Mouse (Mus musculus) liver, postnatal 0 days (tissue): ENCODE results near the gene Tbc1d22a. TPM values are rescaled to one million over a fixed set of nuclear protein-coding genes. Genes with fewer than 3 reads are reported as not detected.

Experiments
- ATAC-seq: fragments of 200-750 bp; cut with Nextera tagmentation; 2 replicates; pipeline ENCODE4 v1.8.0; 2017; ENCODE audit warnings: mild to moderate bottlenecking, moderate library complexity
- DNase-seq: peaks from one replicate; pipeline ENCODE4 v3.0.0-alpha.2; 2016
- H3K27ac ChIP-seq: fragments of 300-500 bp; sonication (generic); 2 replicates; pipeline ENCODE4 v1.5.1; 2014; ENCODE audit warnings: antibody characterized with exemption, moderate library complexity, mild to moderate bottlenecking, low read depth
- H3K27me3 ChIP-seq: fragments of 300-500 bp; sonication (generic); 2 replicates; pipeline ENCODE4 v1.6.1; 2014; ENCODE audit warnings: low read length, control low read depth, mixed read lengths; ENCODE audit not compliant: insufficient read depth
- H3K36me3 ChIP-seq: fragments of 300-500 bp; sonication (generic); replicated peaks from 2 replicates; pipeline ENCODE4 v1.6.1; 2014; ENCODE audit warnings: mild to moderate bottlenecking, control low read depth, low read length, moderate library complexity, mixed read lengths; ENCODE audit not compliant: insufficient read depth
- H3K4me1 ChIP-seq: fragments of 300-500 bp; sonication (generic); 2 replicates; pipeline ENCODE4 v1.6.1; 2014; ENCODE audit warnings: antibody characterized with exemption, mild to moderate bottlenecking, control low read depth; ENCODE audit not compliant: insufficient read depth
- H3K4me2 ChIP-seq: fragments of 300-500 bp; sonication (generic); 2 replicates; pipeline ENCODE4 v1.6.1; 2014; ENCODE audit warnings: low read depth, mild to moderate bottlenecking, low read length, moderate library complexity, mixed read lengths
- H3K4me3 ChIP-seq: fragments of 300-500 bp; sonication (generic); 2 replicates; pipeline ENCODE4 v1.5.1; 2014; ENCODE audit warnings: low read depth, low read length
- H3K9ac ChIP-seq: fragments of 300-500 bp; sonication (generic); replicated peaks from 2 replicates; pipeline ENCODE4 v1.6.1; 2014; ENCODE audit warnings: mild to moderate bottlenecking, moderate library complexity
- H3K9me3 ChIP-seq: fragments of 300-500 bp; sonication (generic); 2 replicates; pipeline ENCODE4 v1.6.1; 2016; ENCODE audit warnings: mild to moderate bottlenecking, control low read depth, low read length, mixed read lengths
- CTCF ChIP-seq: sonication (generic); IDR thresholded peaks from 2 replicates; pipeline ENCODE4 v1.5.1; 2016; ENCODE audit warnings: antibody characterized with exemption, low read depth
- EP300 ChIP-seq: IDR thresholded peaks from 2 replicates; pipeline ENCODE4 v1.6.1; 2016; ENCODE audit warnings: antibody characterized with exemption, low read depth, mild to moderate bottlenecking
- WGBS: fragments of 180-500 bp; shearing (Covaris S2); extraction: QIAGEN DNeasy Blood & Tissue Kit; methylation state at CpG from one replicate; pipeline ENCODE4 v1.1.7; 2014; ENCODE audit not compliant: insufficient replicate concordance; 5-methylcytosine and 5-hydroxymethylcytosine counted together
- polyA plus RNA-seq: library from polyadenylated mRNA; unstranded; fragments of >200 nt; fragmentation: Nextera tagmentation; extraction: Ambion mirVana; gene quantifications from 2 replicates; pipeline ENCODE4 v1.2.1, GENCODE M21; 2015

Tbc1d22a gene
- polyA plus RNA-seq, 1 experiment from 2014 or later: 6.4 TPM

- no peak for TF ChIP-seq CTCF
- no peak overlapping the region for H3K27ac ChIP-seq
- no peaks in the 10 kb centered on the region for H3K4me1 ChIP-seq
- no peak for ATAC-seq
- H3K36me3 ChIP-seq: no peaks in the 10 kb centered on the region
- no peak overlapping the region for H3K4me2 ChIP-seq
- H3K27me3 ChIP-seq: no peaks in the 10 kb centered on the region
- DNase-seq: no peak
- no peaks in the 10 kb centered on the region for H3K9me3 ChIP-seq
- 87% methylated on average over 5 of the region's 5 CpGs for WGBS
- no peak overlapping the region for H3K4me3 ChIP-seq
- no peak overlapping the region for H3K9ac ChIP-seq
These were observed 235.0 kb downstream of the Tbc1d22a start for GRCm38 (mm10) chr15:86449236-86449635.

GRCm38 (mm10) chr15:86449794-86450193 lies 235.5 kb downstream of the Tbc1d22a start:
- 86% methylated on average over 2 of the region's 2 CpGs for WGBS

GRCm38 (mm10) chr15:86459413-86459812 lies 245.2 kb downstream of the Tbc1d22a start:
- H3K4me3 ChIP-seq: no peak overlapping the region
- H3K9ac ChIP-seq: no peak overlapping the region
- H3K9me3 ChIP-seq: no peaks in the 10 kb centered on the region
- DNase-seq (no peak), ATAC-seq (no peak)
- H3K4me1 ChIP-seq: no peaks in the 10 kb centered on the region
- TF ChIP-seq CTCF (0 out of 2 replicates have a peak, but pooled peaks have one; percentile 7), EP300 (no peak)
- no peak overlapping the region for H3K27ac ChIP-seq
- H3K27me3 ChIP-seq: no peaks in the 10 kb centered on the region
- WGBS: 81% methylated on average over 3 of the region's 3 CpGs
- no peaks in the 10 kb centered on the region for H3K36me3 ChIP-seq
- H3K4me2 ChIP-seq: no peak overlapping the region

More at GRCm38 (mm10) chr15:86449794-86450193, 235.5 kb downstream of the Tbc1d22a start:
- no peak overlapping the region for H3K27ac ChIP-seq
- DNase-seq (no peak), ATAC-seq (no peak)
- no peak overlapping the region for H3K9ac ChIP-seq
- no peaks in the 10 kb centered on the region for H3K4me1 ChIP-seq
- no peaks in the 10 kb centered on the region for H3K27me3 ChIP-seq
- H3K4me3 ChIP-seq: no peak overlapping the region
- H3K9me3 ChIP-seq: no peaks in the 10 kb centered on the region
- no peaks in the 10 kb centered on the region for H3K36me3 ChIP-seq
- TF ChIP-seq EP300: no peak
- TF ChIP-seq CTCF: no peak
- no peak overlapping the region for H3K4me2 ChIP-seq

GRCm38 (mm10) chr15:86462636-86463035 lies 248.4 kb downstream of the Tbc1d22a start:
- Histone ChIP-seq H3K4me1 (no peaks in the 10 kb centered on the region), H3K27me3 (no peaks in the 10 kb centered on the region), H3K4me2 (no peak overlapping the region), H3K36me3 (no peaks in the 10 kb centered on the region), H3K27ac (no peak overlapping the region), H3K9me3 (no peaks in the 10 kb centered on the region), H3K4me3 (no peak overlapping the region), H3K9ac (no peak overlapping the region)
- 77% methylated on average over 8 of the region's 8 CpGs for WGBS
- DNase-seq: no peak
- no peak for TF ChIP-seq EP300
- no peak for TF ChIP-seq CTCF
- ATAC-seq: no peak

GRCm38 (mm10) chr15:86468082-86468481 lies 253.8 kb downstream of the Tbc1d22a start:
- H3K4me3 ChIP-seq: no peak overlapping the region
- no peaks in the 10 kb centered on the region for H3K27me3 ChIP-seq
- no peak for ATAC-seq
- no peak overlapping the region for H3K4me2 ChIP-seq
- H3K9ac ChIP-seq: no peak overlapping the region
- peaks cover 10% of the 10 kb centered on the region; the same call in 1 of the 2 replicates for H3K9me3 ChIP-seq
- TF ChIP-seq CTCF: no peak
- no peak for TF ChIP-seq EP300
- no peak overlapping the region for H3K27ac ChIP-seq
- no peaks in the 10 kb centered on the region for H3K4me1 ChIP-seq
- no peak for DNase-seq
- no peaks in the 10 kb centered on the region for H3K36me3 ChIP-seq

GRCm38 (mm10) chr15:86471136-86471535 lies 256.9 kb downstream of the Tbc1d22a start:
- ATAC-seq (no peak), DNase-seq (no peak)
- Histone ChIP-seq H3K27ac (no peak overlapping the region), H3K4me2 (no peak overlapping the region), H3K9ac (no peak overlapping the region), H3K4me1 (no peaks in the 10 kb centered on the region), H3K27me3 (no peaks in the 10 kb centered on the region), H3K36me3 (no peaks in the 10 kb centered on the region), H3K9me3 (peaks cover 10% of the 10 kb centered on the region; the same call in 1 of the 2 replicates), H3K4me3 (no peak overlapping the region)
- no peak for TF ChIP-seq EP300
- no peak for TF ChIP-seq CTCF
- WGBS: 81% methylated on average over 7 of the region's 7 CpGs

- TF ChIP-seq CTCF (no peak), EP300 (no peak)
- Histone ChIP-seq H3K4me2 (no peak overlapping the region), H3K9me3 (peaks cover 9% of the 10 kb centered on the region; the same call in 1 of the 2 replicates), H3K27ac (no peak overlapping the region), H3K9ac (no peak overlapping the region), H3K27me3 (no peaks in the 10 kb centered on the region), H3K4me1 (no peaks in the 10 kb centered on the region), H3K36me3 (no peaks in the 10 kb centered on the region), H3K4me3 (no peak overlapping the region)
- 81% methylated on average over 11 of the region's 11 CpGs for whole genome bisulfite sequencing
- ATAC-seq (no peak), DNase-seq (no peak)
These were observed 259.2 kb downstream of the Tbc1d22a start for GRCm38 (mm10) chr15:86473473-86473872.
